Mouse (Mus musculus) kidney, postnatal 0 days (tissue): ENCODE results near the gene Gm4763. TPM values are rescaled to one million over a fixed set of nuclear protein-coding genes. Genes with fewer than 3 reads are reported as not detected.
"Not testable (repeated sequence)": the region's sequence is repeated elsewhere in the genome, so short reads cannot be mapped to it uniquely, and the experiment has no call there.

Source experiments
- ATAC-seq: fragments of 200-750 bp; cut with Nextera tagmentation; replicated peaks from 2 replicates; pipeline ENCODE4 v1.8.0; 2017; ENCODE audit warnings: low read depth, moderate number of reproducible peaks, moderate TSS enrichment, moderate library complexity; ENCODE audit not compliant: low FRiP score
- DNase-seq: peaks from one replicate; pipeline ENCODE4 v3.0.0-alpha.2; 2016; ENCODE audit warnings: low spot score
- H3K27ac ChIP-seq: fragments of 300-500 bp; sonication (generic); 2 replicates; pipeline ENCODE4 v1.5.1; 2014; ENCODE audit warnings: mild to moderate bottlenecking
- H3K27me3 ChIP-seq: fragments of 300-500 bp; sonication (generic); 2 replicates; pipeline ENCODE4 v1.6.1; 2014; ENCODE audit warnings: low read length, mixed read lengths; ENCODE audit not compliant: insufficient read depth
- H3K36me3 ChIP-seq: fragments of 300-500 bp; sonication (generic); 2 replicates; pipeline ENCODE4 v1.6.1; 2014; ENCODE audit warnings: low read length, mixed read lengths; ENCODE audit not compliant: insufficient read depth
- H3K4me1 ChIP-seq: fragments of 300-500 bp; sonication (generic); replicated peaks from 2 replicates; pipeline ENCODE4 v1.6.1; 2014; ENCODE audit warnings: antibody characterized with exemption, low read length, mixed read lengths; ENCODE audit not compliant: insufficient read depth
- H3K4me2 ChIP-seq: fragments of 300-500 bp; sonication (generic); 2 replicates; pipeline ENCODE4 v1.6.1; 2014; ENCODE audit warnings: mild to moderate bottlenecking, low read length, moderate library complexity, mixed read lengths
- H3K4me3 ChIP-seq: fragments of 300-500 bp; sonication (generic); replicated peaks from 2 replicates; pipeline ENCODE4 v1.5.1; 2014; ENCODE audit warnings: low read depth, low read length
- H3K9ac ChIP-seq: fragments of 300-500 bp; sonication (generic); 2 replicates; pipeline ENCODE4 v1.6.1; 2014; ENCODE audit warnings: low read depth, low read length
- H3K9me3 ChIP-seq: fragments of 300-500 bp; sonication (generic); replicated peaks from 2 replicates; pipeline ENCODE4 v1.6.1; 2016; ENCODE audit warnings: low read length, inconsistent platforms, mixed read lengths
- CTCF ChIP-seq: IDR thresholded peaks from 2 replicates; pipeline ENCODE4 v1.5.1; 2016; ENCODE audit warnings: antibody characterized with exemption, low read depth, mild to moderate bottlenecking, moderate library complexity
- WGBS: fragments of 180-500 bp; shearing (Covaris S2); extraction: QIAGEN DNeasy Blood & Tissue Kit; methylation state at CpG from one replicate; pipeline ENCODE4 v1.1.7; 2014; 5-methylcytosine and 5-hydroxymethylcytosine counted together
- polyA plus RNA-seq: library from polyadenylated mRNA; unstranded; fragments of >200 nt; fragmentation: Nextera tagmentation; extraction: Ambion mirVana; gene quantifications from 2 replicates; pipeline ENCODE4 v1.2.1, GENCODE M21; 2015

Gm4763 gene
- polyA plus RNA-seq, 1 experiment from 2014 or later = not detected

- WGBS = 88% methylated on average over 1 of the region's 1 CpGs
- H3K27ac ChIP-seq = no peak overlapping the region
- DNase-seq = no peak
- H3K36me3 ChIP-seq = no peaks in the 10 kb centered on the region
- H3K4me2 ChIP-seq = no peak overlapping the region
- H3K27me3 ChIP-seq = no peaks in the 10 kb centered on the region
- H3K9ac ChIP-seq = no peak overlapping the region
- no peak for TF ChIP-seq CTCF
- no peak for ATAC-seq
- no peaks in the 10 kb centered on the region for H3K9me3 ChIP-seq
- H3K4me1 ChIP-seq = no peaks in the 10 kb centered on the region
- H3K4me3 ChIP-seq = no peak overlapping the region
Measured at GRCm38 (mm10) chr7:24758520-24758919, 31.8 kb upstream of the Gm4763 start.

- ATAC-seq = no peak
- no peak overlapping the region for H3K9ac ChIP-seq
- 71% methylated on average over 5 of the region's 5 CpGs for WGBS
- H3K4me3 ChIP-seq = no peak overlapping the region
- H3K27ac ChIP-seq = no peak overlapping the region
- H3K4me2 ChIP-seq = no peak overlapping the region
- H3K36me3 ChIP-seq = no peaks in the 10 kb centered on the region
- no peaks in the 10 kb centered on the region for H3K4me1 ChIP-seq
- no peak for DNase-seq
- no peak for TF ChIP-seq CTCF
- no peaks in the 10 kb centered on the region for H3K9me3 ChIP-seq
- H3K27me3 ChIP-seq = no peaks in the 10 kb centered on the region
Measured at GRCm38 (mm10) chr7:24753476-24753875, 26.8 kb upstream of the Gm4763 start.

DNA sequence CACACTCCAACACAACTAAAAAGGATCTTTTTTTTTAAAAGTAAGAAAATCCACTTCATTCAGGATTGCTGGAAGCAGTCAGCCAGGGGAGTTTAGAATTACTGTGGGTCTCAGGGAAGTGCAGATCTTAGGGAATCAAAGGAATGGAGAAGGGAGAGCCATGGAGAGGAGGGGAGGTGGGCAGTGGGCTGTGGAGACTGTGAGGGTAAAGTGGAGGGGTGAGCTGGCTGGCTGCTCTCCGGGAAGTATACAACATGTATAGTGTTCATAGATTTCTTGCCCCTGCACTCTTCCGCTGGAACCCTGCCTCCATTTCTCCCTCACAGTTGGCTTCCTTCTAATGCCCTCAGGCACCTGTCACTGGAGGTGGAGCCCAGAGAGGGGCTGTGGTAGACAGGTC lies 24.9 kb upstream of the Gm4763 start:
- H3K4me3 ChIP-seq = no peak overlapping the region
- no peaks in the 10 kb centered on the region for H3K9me3 ChIP-seq
- DNase-seq (peak; percentile 43), ATAC-seq (no peak; the same call in 1 of the 2 replicates)
- WGBS = 49% methylated on average over 2 of the region's 2 CpGs
- H3K9ac ChIP-seq = no peak overlapping the region
- TF ChIP-seq CTCF = no peak
- no peak overlapping the region for H3K4me2 ChIP-seq
- H3K36me3 ChIP-seq = no peaks in the 10 kb centered on the region
- H3K27me3 ChIP-seq = no peaks in the 10 kb centered on the region
- no peak overlapping the region for H3K27ac ChIP-seq
- no peaks in the 10 kb centered on the region for H3K4me1 ChIP-seq

GRCm38 (mm10) chr7:24750695-24751094 lies 24.0 kb upstream of the Gm4763 start:
- Histone ChIP-seq H3K4me1 (no peaks in the 10 kb centered on the region), H3K9ac (no peak overlapping the region), H3K27me3 (no peaks in the 10 kb centered on the region), H3K36me3 (no peaks in the 10 kb centered on the region), H3K4me3 (no peak overlapping the region), H3K9me3 (no peaks in the 10 kb centered on the region), H3K4me2 (no peak overlapping the region), H3K27ac (no peak overlapping the region)
- ATAC-seq (no peak), DNase-seq (no peak)
- TF ChIP-seq CTCF = no peak
- WGBS = 33% methylated on average over 4 of the region's 4 CpGs

GRCm38 (mm10) chr7:24735970-24736670 lies 9.4 kb upstream of the Gm4763 start:
- DNase-seq = peak; percentile 25
- Histone ChIP-seq H3K27ac (no peak overlapping the region), H3K4me2 (0 out of 2 replicates have a peak overlapping the region, but pooled peaks have one; percentile 8), H3K4me3 (no peak overlapping the region), H3K36me3 (no peaks in the 10 kb centered on the region), H3K27me3 (no peaks in the 10 kb centered on the region), H3K9ac (no peak overlapping the region), H3K9me3 (no peaks in the 10 kb centered on the region), H3K4me1 (no peaks in the 10 kb centered on the region)
- peak; percentile 75; the same call in 1 of the 2 replicates for ATAC-seq
- no peak for TF ChIP-seq CTCF
- 21% methylated on average over 17 of the region's 17 CpGs for WGBS

- H3K9ac ChIP-seq = no peak overlapping the region
- TF ChIP-seq CTCF = no peak
- H3K27ac ChIP-seq = no peak overlapping the region
- ATAC-seq (no peak), DNase-seq (no peak)
- H3K9me3 ChIP-seq = no peaks in the 10 kb centered on the region
- H3K36me3 ChIP-seq = no peaks in the 10 kb centered on the region
- no peak overlapping the region for H3K4me3 ChIP-seq
- H3K4me1 ChIP-seq = no peaks in the 10 kb centered on the region
- no peak overlapping the region for H3K4me2 ChIP-seq
- H3K27me3 ChIP-seq = no peaks in the 10 kb centered on the region
- WGBS = 66% methylated on average over 6 of the region's 6 CpGs
Measured at GRCm38 (mm10) chr7:24715039-24715438, 11.7 kb downstream of the Gm4763 start.

- Histone ChIP-seq H3K4me1 (no peaks in the 10 kb centered on the region), H3K4me2 (no peak within 1 kb of the TSS), H3K4me3 (no peak within 1 kb of the TSS), H3K27ac (no peak within 1 kb of the TSS), H3K27me3 (no peaks in the 10 kb centered on the region), H3K9ac (no peak within 1 kb of the TSS), H3K36me3 (no peaks in the 10 kb centered on the region), H3K9me3 (no peaks in the 10 kb centered on the region)
- no peak for TF ChIP-seq CTCF
- ATAC-seq = no peak
- WGBS = 92% methylated on average over 14 of the region's 14 CpGs
- DNase-seq = no peak
Measured at GRCm38 (mm10) chr7:24708832-24709292, 17.8 kb downstream of the Gm4763 start, which contains the start of gene BC049730. BC049730 (plus strand) TSS chr7:24709242.

- not testable (repeated sequence) for H3K4me3 ChIP-seq, H3K9me3 ChIP-seq
- 82% methylated on average over 9 of the region's 9 CpGs for WGBS
Measured at GRCm38 (mm10) chr7:24702841-24703240, 23.9 kb downstream of the Gm4763 start.

GRCm38 (mm10) chr7:24697891-24698290 lies 28.8 kb downstream of the Gm4763 start:
- not testable (repeated sequence) for H3K27ac ChIP-seq, H3K36me3 ChIP-seq, H3K9ac ChIP-seq, H3K9me3 ChIP-seq, DNase-seq, H3K4me1 ChIP-seq, H3K4me2 ChIP-seq, H3K27me3 ChIP-seq, ATAC-seq, H3K4me3 ChIP-seq
- WGBS = 89% methylated on average over 4 of the region's 4 CpGs

More at GRCm38 (mm10) chr7:24702841-24703240, 23.9 kb downstream of the Gm4763 start:
- H3K27ac ChIP-seq, H3K36me3 ChIP-seq, ATAC-seq, H3K4me1 ChIP-seq, DNase-seq, H3K27me3 ChIP-seq, H3K4me2 ChIP-seq, H3K9ac ChIP-seq: not testable (repeated sequence)
